Mouse (Mus musculus) cortical plate, adult 2 months (tissue): ENCODE data around the gene Lix1l.

Experiments used
- CTCF ChIP-seq: fragments of 200-500 bp; IDR thresholded peaks from 2 replicates; pipeline ENCODE4 v1.5.1; 2011; ENCODE audit warnings: mild to moderate bottlenecking, control low read depth, low read length; ENCODE audit not compliant: insufficient read depth; ENCODE audit errors: extremely low read depth
- POLR2A ChIP-seq: fragments of 200-500 bp; IDR thresholded peaks from 2 replicates; pipeline ENCODE4 v1.6.1; 2011; ENCODE audit warnings: mild to moderate bottlenecking, low read length, control low read depth; ENCODE audit not compliant: insufficient read depth; ENCODE audit errors: extremely low read depth

- TF ChIP-seq CTCF, result no peak
- no peak for TF ChIP-seq POLR2A
These were observed 72.6 kb downstream of the Lix1l start for GRCm38 (mm10) chr3:96673514-96673913.
